Mouse (Mus musculus): Measurements from ENCODE around the gene Ell2.

DNA sequence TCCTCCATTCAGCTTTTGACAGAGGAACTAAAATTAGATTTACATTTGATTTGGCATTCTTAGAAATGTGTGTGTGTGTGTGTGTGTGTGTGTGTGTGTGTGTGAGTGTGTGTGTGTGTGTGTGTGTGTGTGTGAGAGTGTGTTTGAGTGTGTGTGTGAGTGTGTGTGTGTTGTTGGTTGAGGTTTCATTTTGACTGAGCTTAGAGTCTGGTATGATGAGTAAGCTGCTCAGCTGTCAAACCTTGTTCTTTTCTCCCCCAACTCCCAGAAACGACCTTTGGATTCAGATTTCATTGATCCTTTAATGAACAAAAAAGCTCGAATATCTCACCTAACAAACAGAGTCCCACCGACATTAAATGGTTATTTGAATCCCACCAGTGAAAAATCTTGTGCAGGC lies 56.7 kb downstream of the Ell2 start:
- TF ChIP-seq CTCF (IDR thresholded peaks at IDR 0.05; ENCODE audit: extremely low read depth, insufficient read depth, insufficient read length, insufficient replicate concordance) (no peak), POLR2A (IDR thresholded peaks at IDR 0.05; ENCODE audit: low read depth, low read length) (no peak)
